Mouse (Mus musculus) neutrophil, adult 5-6 weeks (primary cell): ENCODE data around the gene Tgif2lx1. TPM values are rescaled to one million over a fixed set of nuclear protein-coding genes. Genes with fewer than 3 reads are reported as not detected.
"Not testable (repeated sequence)": the region's sequence is repeated elsewhere in the genome, so short reads cannot be mapped to it uniquely, and the experiment has no call there.

ENCODE experiments used
- ATAC-seq: fragments of 151-379, 151-347 bp; 2 replicates; pipeline ENCODE4 v1.8.0; 2017; ENCODE audit warnings: mild to moderate bottlenecking, moderate TSS enrichment; ENCODE audit not compliant: insufficient number of reproducible peaks, poor library complexity, low FRiP score, severe bottlenecking; ENCODE audit errors: extremely low read depth
- total RNA-seq: library from RNA; stranded (forward); fragments of 200-1000 nt; gene quantifications from 2 replicates; pipeline ENCODE4 v1.2.3, GENCODE M21; 2017

Tgif2lx1 gene
- total RNA-seq, result not detected in 2 replicates

GRCm38 (mm10) chrX:118480637-118481036 lies at the start of gene Tgif2lx1:
TSS of gene Tgif2lx1 (minus strand) at chrX:118480737.
- not testable (repeated sequence) for ATAC-seq

Other genes starting within 250 kb of the Tgif2lx1 start
- gene Tgif2lx2, start 53.5 kb downstream of the Tgif2lx1 start, total RNA-seq, result not detected in 2 replicates